Mouse (Mus musculus) bone marrow, adult 2 months (tissue): ENCODE results near the gene Ptprs. TPM values are rescaled to one million over a fixed set of nuclear protein-coding genes. Genes with fewer than 3 reads are reported as not detected.

Experiments
- H3K27ac ChIP-seq: fragments of 200-500 bp; 2 replicates; pipeline ENCODE4 v1.5.1; 2012; ENCODE audit warnings: low read depth, mild to moderate bottlenecking, control low read depth, inconsistent platforms, low read length; ENCODE audit not compliant: control insufficient read depth, poor library complexity, insufficient read depth
- H3K4me1 ChIP-seq: fragments of 200-500 bp; 2 replicates; pipeline ENCODE4 v1.6.1; 2011; ENCODE audit warnings: low read length; ENCODE audit not compliant: control insufficient read depth, insufficient read depth
- H3K4me3 ChIP-seq: fragments of 200-500 bp; replicated peaks from 2 replicates; pipeline ENCODE3; 2011; ENCODE audit warnings: mild to moderate bottlenecking, low read depth, low read length, control low read depth; ENCODE audit not compliant: control insufficient read depth
- CTCF ChIP-seq: fragments of 200-500 bp; IDR thresholded peaks from 2 replicates; pipeline ENCODE4 v1.5.1; 2011; ENCODE audit warnings: low read length, control low read depth; ENCODE audit not compliant: control insufficient read depth, insufficient read depth
- POLR2A ChIP-seq: fragments of 200-500 bp; IDR thresholded peaks from 2 replicates; pipeline ENCODE4 v1.6.1; 2011; ENCODE audit warnings: low read depth, mild to moderate bottlenecking, control low read depth, low read length, borderline replicate concordance; ENCODE audit not compliant: control insufficient read depth
- WGBS: fragments of 180-500 bp; shearing (Covaris S2); methylation state at CpG from one replicate; pipeline ENCODE4 v1.1.7; 2018; 5-methylcytosine and 5-hydroxymethylcytosine counted together
- polyA plus RNA-seq: library from polyadenylated mRNA; stranded (reverse); fragments of >200 nt; gene quantifications from 2 replicates; pipeline ENCODE4 v1.2.4, GENCODE M21; 2011; ENCODE audit warnings: low replicate concordance; ENCODE audit not compliant: missing spikeins, insufficient read depth, insufficient read length

Ptprs gene
- polyA plus RNA-seq, 1 experiment, result 54.0 TPM

- peaks cover 3% of the 10 kb centered on the region; the same call in 1 of the 2 replicates for H3K4me1 ChIP-seq
- H3K4me3 ChIP-seq, result no peak overlapping the region
- peak; percentile 95 for TF ChIP-seq CTCF
- no peak; the same call in 1 of the 2 replicates for TF ChIP-seq POLR2A
- 12% methylated on average over 6 of the region's 6 CpGs for WGBS
- no peak overlapping the region for H3K27ac ChIP-seq
These were observed 3.1 kb upstream of the Ptprs start for GRCm38 (mm10) chr17:56479358-56479757.

GRCm38 (mm10) chr17:56478191-56478611, 1.9 kb upstream of the Ptprs start:
- Histone ChIP-seq H3K4me1 (peaks cover 3% of the 10 kb centered on the region; the same call in 1 of the 2 replicates), H3K27ac (no peak overlapping the region), H3K4me3 (no peak overlapping the region)
- TF ChIP-seq POLR2A (no peak), CTCF (no peak)
- 37% methylated on average over 11 of the region's 11 CpGs for WGBS

GRCm38 (mm10) chr17:56477191-56477818, 1.0 kb upstream of the Ptprs start:
- H3K4me1 ChIP-seq, result no peaks in the 10 kb centered on the region; the same call in 1 of the 2 replicates
- WGBS, result 88% methylated on average over 19 of the region's 19 CpGs
- TF ChIP-seq CTCF, result no peak
- no peak for TF ChIP-seq POLR2A
- H3K4me3 ChIP-seq, result no peak overlapping the region
- H3K27ac ChIP-seq, result no peak overlapping the region

GRCm38 (mm10) chr17:56475584-56476401, 490 bp downstream of the Ptprs start:
- Histone ChIP-seq H3K4me1 (no peaks in the 10 kb centered on the region; the same call in 1 of the 2 replicates), H3K27ac (no peak overlapping the region), H3K4me3 (peak overlapping the region; percentile 65)
- WGBS, result under 1% methylated on average over 66 of the region's 66 CpGs
- TF ChIP-seq POLR2A (no peak), CTCF (no peak)

GRCm38 (mm10) chr17:56474831-56475581, 1.3 kb downstream of the Ptprs start:
- H3K4me1 ChIP-seq, result no peaks in the 10 kb centered on the region; the same call in 1 of the 2 replicates

GRCm38 (mm10) chr17:56474311-56474830, 1.9 kb downstream of the Ptprs start:
- no peak overlapping the region; the same call in 1 of the 2 replicates for H3K27ac ChIP-seq
- TF ChIP-seq POLR2A, result no peak
- no peak for TF ChIP-seq CTCF
- WGBS, result 4% methylated on average over 32 of the region's 32 CpGs
- H3K4me1 ChIP-seq, result no peaks in the 10 kb centered on the region; the same call in 1 of the 2 replicates
- no peak overlapping the region for H3K4me3 ChIP-seq

More at GRCm38 (mm10) chr17:56474831-56475581, 1.3 kb downstream of the Ptprs start:
- H3K4me3 ChIP-seq, result no peak overlapping the region
- WGBS, result 3% methylated on average over 24 of the region's 24 CpGs
- no peak overlapping the region; the same call in 1 of the 2 replicates for H3K27ac ChIP-seq
- TF ChIP-seq CTCF (no peak), POLR2A (no peak)

GRCm38 (mm10) chr17:56473611-56473905, 2.7 kb downstream of the Ptprs start:
- H3K4me1 ChIP-seq, result no peaks in the 10 kb centered on the region; the same call in 1 of the 2 replicates

More at GRCm38 (mm10) chr17:56473611-56473905, 2.7 kb downstream of the Ptprs start:
- Histone ChIP-seq H3K4me3 (no peak overlapping the region), H3K27ac (no peak overlapping the region)
- WGBS, result 2% methylated on average over 11 of the region's 11 CpGs
- no peak for TF ChIP-seq POLR2A
- no peak for TF ChIP-seq CTCF
